Mouse (Mus musculus) Patski (cell line): ENCODE measurements around the gene Tesk1. TPM values are rescaled to one million over a fixed set of nuclear protein-coding genes. Genes with fewer than 3 reads are reported as not detected.

Source experiments
- ATAC-seq: fragments of 100-300 bp; one replicate; pipeline ENCODE4 v1.8.0; 2021
- CTCF ChIA-PET: fragments of 350-600 bp; sonication (Branson Sonifier 250); formaldehyde crosslinking; loops from one replicate; lab custom pipeline; 2022; ENCODE audit warnings: inconsistent platforms; lab: Charles Lee
- POLR2A ChIA-PET: fragments of 350-600 bp; sonication (Branson Sonifier 250); formaldehyde crosslinking; loops from one replicate; lab custom pipeline; 2022; ENCODE audit warnings: antibody characterized with exemption, inconsistent platforms; lab: Charles Lee
- DNase-seq: peaks from one replicate; pipeline ENCODE4 v3.0.0-alpha.2; 2011; ENCODE audit warnings: low read depth, low spot score
- H3K27me3 ChIP-seq: fragments of 371-371 bp; one replicate; pipeline ENCODE4 v1.5.1; 2021
- CTCF ChIP-seq: fragments of 100-300 bp; IDR thresholded peaks from one replicate; pipeline ENCODE4 v1.5.1; 2021
- in situ Hi-C: fragments of 300-500 bp; cut with MboI; formaldehyde crosslinking; loops from 3 replicates; pipeline ENCODE4 v1.11.1; 2018; ENCODE audit warnings: low pct_unique_long_range_greater_than_20kb, mixed read lengths
- polyA plus RNA-seq: library from polyadenylated mRNA; unstranded; gene quantifications from one replicate; pipeline ENCODE4 v1.2.3, GENCODE M21; 2021

Tesk1 gene
- polyA plus RNA-seq, 1 experiment from 2014 or later: 50.4 TPM

- ChIA-PET POLR2A (no interaction called here), CTCF (interaction anchor here (1.9 kb wide), 1 partner anchor 9 kb away, joined by 6 read pairs; no protein-coding TSS in a partner anchor)
- DNase-seq: no peak
- TF ChIP-seq CTCF: no peak
- no peaks in the 10 kb centered on the region for H3K27me3 ChIP-seq
- ATAC-seq: no peak
- in situ Hi-C loops: no loop called here
Measured at GRCm38 (mm10) chr4:43452315-43452714, 10.6 kb downstream of the Tesk1 start.

GRCm38 (mm10) chr4:43453413-43453812 lies 11.7 kb downstream of the Tesk1 start:
- TF ChIP-seq CTCF: no peak
- ChIA-PET CTCF (interaction anchor here (1.9 kb wide), 1 partner anchor 10 kb away, joined by 6 read pairs; no protein-coding TSS in a partner anchor), POLR2A (no interaction called here)
- no peak for ATAC-seq
- in situ Hi-C loops: no loop called here
- no peak for DNase-seq
- no peaks in the 10 kb centered on the region for H3K27me3 ChIP-seq

DNA sequence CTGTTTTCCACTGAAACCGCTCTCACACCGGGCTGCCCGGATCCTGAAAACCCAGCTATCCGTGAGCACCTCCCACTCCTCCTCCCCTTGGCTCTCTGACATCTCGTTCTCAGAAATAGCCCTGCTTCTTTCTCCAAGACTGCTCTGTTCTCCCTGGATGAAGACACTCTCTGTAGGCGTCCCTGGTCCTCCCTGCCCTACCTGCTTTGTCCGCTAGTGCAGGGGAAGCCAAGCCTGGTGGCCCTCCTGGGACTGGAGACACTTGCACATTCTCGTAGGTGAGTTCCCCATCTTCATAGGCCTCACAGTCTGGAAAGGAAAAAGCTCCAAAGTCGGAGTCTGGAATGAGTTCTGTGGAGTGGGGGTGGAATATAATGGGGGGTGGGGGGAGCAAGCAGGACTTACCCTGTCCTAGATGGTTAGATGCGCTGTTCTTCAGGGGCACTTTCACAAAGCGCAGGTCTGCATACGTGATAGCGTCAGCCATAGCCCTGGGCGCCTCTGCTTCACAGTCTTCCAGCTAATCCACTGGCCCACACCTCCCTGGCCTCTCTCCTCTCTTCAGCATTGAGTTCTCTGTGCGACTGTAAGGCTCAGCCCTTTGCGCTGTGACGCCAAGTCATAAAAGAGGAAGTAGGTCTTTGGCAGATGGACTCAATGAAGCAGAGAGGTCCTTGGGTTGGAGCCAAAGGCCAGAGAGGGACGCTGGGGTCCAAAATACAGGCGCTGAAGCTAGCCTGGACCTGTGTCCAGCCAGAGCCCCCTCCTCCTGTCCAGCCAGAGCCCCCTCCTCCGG lies 12.5 kb downstream of the Tesk1 start, which contains the start of gene Cd72:
Cd72 (minus strand) TSS at position 588 of the 796 bp plus-strand sequence.
- H3K27me3 ChIP-seq: no peaks in the 10 kb centered on the region
- TF ChIP-seq CTCF: no peak
- DNase-seq: no peak
- ChIA-PET CTCF (no interaction called here), POLR2A (no interaction called here)
- in situ Hi-C loops: no loop called here
- ATAC-seq: no peak

DNA sequence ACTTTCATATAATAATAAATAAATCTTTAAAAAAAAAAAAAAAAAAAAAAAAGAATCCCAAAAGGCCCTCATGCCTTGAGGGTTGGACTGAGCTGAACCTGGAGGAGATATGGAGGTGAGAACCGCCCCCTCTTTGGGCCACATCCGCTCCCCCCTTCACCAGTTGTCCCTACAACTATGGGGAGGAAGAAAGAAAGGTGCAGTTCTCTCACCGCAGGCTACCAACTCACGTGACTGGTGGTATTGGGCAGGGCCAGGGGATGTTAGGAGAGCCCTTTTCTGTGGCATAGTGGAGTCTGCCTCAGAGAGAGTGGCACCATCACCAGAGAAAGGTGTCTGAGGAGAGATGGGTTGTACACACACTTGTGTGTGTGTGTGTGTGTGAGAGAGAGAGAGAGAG lies 14.7 kb downstream of the Tesk1 start:
- no peak for DNase-seq
- no peaks in the 10 kb centered on the region for H3K27me3 ChIP-seq
- TF ChIP-seq CTCF: no peak
- CTCF ChIA-PET: no interaction called here
- in situ Hi-C loops: no loop called here
- ATAC-seq: no peak
- POLR2A ChIA-PET: no interaction called here

DNA sequence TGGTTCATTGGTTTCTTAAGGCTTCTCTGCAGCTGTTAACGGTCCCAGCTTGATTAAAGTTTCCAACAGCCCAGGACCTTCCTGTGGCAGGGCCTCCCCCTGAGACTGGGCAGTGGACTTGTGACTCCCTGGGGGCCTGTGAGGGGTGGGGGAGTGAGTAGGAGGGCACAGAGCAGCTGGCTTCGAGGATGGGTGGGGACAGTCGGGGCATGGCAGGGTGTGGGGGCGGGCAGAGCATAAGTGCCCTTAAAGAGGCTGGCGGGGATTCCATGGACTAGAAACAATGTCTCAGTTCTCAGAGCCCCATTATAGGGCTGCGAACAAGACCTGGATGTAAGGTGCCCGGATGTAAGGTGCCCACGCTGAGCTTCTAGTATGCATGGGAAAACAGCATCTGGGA lies 15.4 kb downstream of the Tesk1 start:
- H3K27me3 ChIP-seq: no peaks in the 10 kb centered on the region
- CTCF ChIA-PET: interaction anchor here (1.0 to 2.0 kb wide), 2 partner anchors 11 to 22 kb away, joined by 3 to 6 read pairs; no protein-coding TSS in a partner anchor
- TF ChIP-seq CTCF: no peak
- POLR2A ChIA-PET: interaction anchor here (0.6 kb wide), 1 partner anchor 419 kb away, joined by 4 read pairs; no protein-coding TSS in a partner anchor
- ATAC-seq (no peak), DNase-seq (no peak)
- in situ Hi-C loops: no loop called here

GRCm38 (mm10) chr4:43463102-43463501 lies 21.4 kb downstream of the Tesk1 start:
- no peak for DNase-seq

GRCm38 (mm10) chr4:43465935-43466334 lies 24.2 kb downstream of the Tesk1 start:
- CTCF ChIA-PET: no interaction called here
- no peak for TF ChIP-seq CTCF
- in situ Hi-C loops: no loop called here
- DNase-seq (no peak), ATAC-seq (no peak)
- no peaks in the 10 kb centered on the region for H3K27me3 ChIP-seq
- POLR2A ChIA-PET: no interaction called here

More at GRCm38 (mm10) chr4:43463102-43463501, 21.4 kb downstream of the Tesk1 start:
- no peaks in the 10 kb centered on the region for H3K27me3 ChIP-seq
- POLR2A ChIA-PET: no interaction called here
- CTCF ChIA-PET: interaction anchor here (1.2 kb wide), 1 partner anchor 14 kb away, joined by 3 read pairs; no protein-coding TSS in a partner anchor
- in situ Hi-C loops: no loop called here
- TF ChIP-seq CTCF: no peak
- ATAC-seq: no peak

DNA sequence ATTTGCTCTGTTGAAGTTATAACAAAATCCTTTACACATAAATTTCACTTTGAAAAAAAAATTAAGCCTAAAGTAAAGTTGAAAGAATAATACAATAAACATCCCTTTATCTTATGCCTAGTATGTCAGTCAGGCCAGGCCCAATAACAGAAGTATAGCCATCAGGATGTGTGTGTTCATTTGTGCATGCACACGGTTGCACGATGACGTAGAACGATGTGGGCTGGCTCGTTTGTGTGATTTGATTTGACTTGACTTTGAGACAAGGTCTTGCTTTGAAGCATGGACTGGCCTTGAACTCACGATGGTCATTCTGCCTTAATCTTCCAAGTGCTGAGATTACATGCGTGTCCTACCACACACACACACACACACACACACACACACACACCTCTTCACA lies 25.1 kb downstream of the Tesk1 start:
- H3K27me3 ChIP-seq: no peaks in the 10 kb centered on the region
- POLR2A ChIA-PET: interaction anchor here (1.0 kb wide), 1 partner anchor 8 kb away, joined by 3 read pairs; no protein-coding TSS in a partner anchor
- TF ChIP-seq CTCF: no peak
- in situ Hi-C loops: no loop called here
- DNase-seq (no peak), ATAC-seq (no peak)
- CTCF ChIA-PET: no interaction called here

DNA sequence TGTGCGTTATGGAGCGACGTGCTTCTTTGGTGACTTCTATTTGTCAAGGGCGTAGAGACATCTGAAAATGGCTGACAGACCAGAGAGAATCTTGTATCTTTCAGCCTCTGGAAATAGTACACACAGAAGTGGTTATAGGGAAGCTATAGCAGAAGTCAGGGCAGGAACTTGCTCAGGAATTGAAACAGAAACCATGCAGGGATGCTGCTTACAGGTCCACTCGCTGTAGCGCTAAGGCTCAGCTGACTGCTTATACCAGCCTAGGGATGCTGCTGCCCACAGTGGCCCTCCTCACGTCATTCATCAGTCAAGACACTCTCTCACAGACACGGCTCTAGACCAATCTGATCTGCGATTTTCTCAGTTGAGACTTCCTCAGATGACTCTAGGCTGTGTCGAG lies 28.6 kb downstream of the Tesk1 start:
- ChIA-PET POLR2A (interaction anchor here (1.2 kb wide), 1 partner anchor 20 kb away, joined by 4 read pairs; no protein-coding TSS in a partner anchor), CTCF (no interaction called here)
- ATAC-seq: no peak
- no peak for DNase-seq
- no peak for TF ChIP-seq CTCF
- H3K27me3 ChIP-seq: no peaks in the 10 kb centered on the region
- in situ Hi-C loops: no loop called here

DNA sequence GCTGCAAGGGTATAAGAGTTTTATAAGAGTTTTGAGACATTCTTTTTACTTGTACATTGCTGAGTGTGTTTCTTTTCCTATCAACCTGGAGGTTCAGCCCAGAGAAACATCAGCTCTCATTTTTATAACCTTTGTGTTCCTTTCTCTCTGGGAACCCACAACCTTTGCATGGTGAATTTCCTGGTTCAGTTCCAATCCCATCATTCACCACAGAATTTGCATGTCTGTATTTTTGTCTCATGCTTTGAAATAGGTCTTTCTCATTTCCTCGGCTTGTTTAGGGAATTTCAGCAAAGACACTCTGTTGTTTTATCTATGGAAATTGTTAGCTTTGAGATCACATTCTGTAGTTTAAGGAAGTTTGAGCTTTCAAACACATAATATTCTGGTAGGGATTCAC lies 31.9 kb downstream of the Tesk1 start:
- ATAC-seq: no peak
- in situ Hi-C loops: no loop called here
- no peaks in the 10 kb centered on the region for H3K27me3 ChIP-seq
- POLR2A ChIA-PET: no interaction called here
- no peak for TF ChIP-seq CTCF
- CTCF ChIA-PET: no interaction called here
- no peak for DNase-seq

DNA sequence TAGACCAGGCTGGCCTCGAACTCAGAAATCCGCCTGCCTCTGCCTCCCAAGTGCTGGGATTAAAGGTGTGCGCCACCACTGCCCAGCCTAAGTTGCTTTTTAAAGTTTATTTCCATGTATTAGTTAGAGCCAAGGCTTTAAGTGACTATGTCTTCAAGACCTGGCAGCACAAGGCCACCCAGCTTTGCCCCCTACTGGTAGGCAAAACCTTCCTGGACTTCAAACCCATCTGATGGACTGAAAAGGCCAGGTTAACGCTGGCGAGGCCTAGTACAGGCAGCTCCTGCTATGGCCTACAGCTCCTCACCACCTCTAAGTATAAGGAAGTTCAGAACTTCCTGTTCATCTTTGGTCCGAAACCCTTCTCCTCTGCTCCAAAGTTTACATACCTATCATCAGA lies 34.9 kb downstream of the Tesk1 start:
- CTCF ChIA-PET: no interaction called here
- no peak for ATAC-seq
- TF ChIP-seq CTCF: no peak

More for the DNA sequence above, 34.9 kb downstream of the Tesk1 start:
- in situ Hi-C loops: loop anchor here (5.0 kb wide), 1 partner anchor 34 kb away; the partner anchor contains the start of gene Tesk1
- no peaks in the 10 kb centered on the region for H3K27me3 ChIP-seq
- POLR2A ChIA-PET: no interaction called here
- no peak for DNase-seq
